Mouse (Mus musculus): ENCODE data around the gene Olfr107.

The Olfr107 gene

DNA sequence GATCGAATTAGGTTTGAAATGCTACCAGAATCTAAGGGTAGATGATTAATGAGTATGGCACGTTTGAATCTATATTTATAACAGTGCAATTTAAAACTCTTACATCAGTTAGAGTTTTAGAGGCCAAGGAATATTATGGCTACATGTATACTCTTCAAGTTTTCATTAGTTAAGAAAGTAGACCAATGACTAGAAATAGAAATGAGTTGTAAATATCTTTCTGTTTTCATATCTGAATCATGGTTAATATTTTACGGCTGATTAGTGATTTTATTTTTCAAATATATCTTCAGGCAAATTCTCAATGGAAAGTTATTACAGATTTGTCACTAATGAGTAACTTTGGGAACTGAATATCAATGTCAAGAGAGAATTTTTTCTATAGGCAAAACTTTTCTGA lies at the start of gene Olfr107:
Olfr107 (plus strand) TSS at position 301 of the 400 bp plus-strand sequence.
- DNase-seq = no peak

DNA sequence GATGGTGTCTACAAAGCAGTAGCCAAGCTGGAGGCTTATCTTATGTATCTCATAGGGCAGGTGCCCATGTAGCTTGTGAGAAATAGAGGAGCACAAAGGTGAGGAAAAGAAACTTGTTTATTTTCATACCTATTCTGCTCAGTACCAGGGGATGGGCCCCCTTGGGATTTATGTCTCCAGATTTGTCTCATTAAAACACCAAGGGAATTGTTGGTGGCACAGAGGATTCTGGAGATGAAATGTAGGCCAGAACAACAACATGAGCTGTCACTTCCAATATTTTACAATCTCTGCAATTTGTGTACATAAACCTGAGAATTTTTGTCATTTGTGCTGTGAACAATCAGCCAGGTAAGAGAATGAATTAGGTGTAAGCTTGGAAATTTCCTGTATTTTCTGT lies 39.7 kb upstream of the Olfr107 start, which contains the start of gene Olfr104-ps:
Olfr104-ps (plus strand) TSS at position 301 of the 400 bp plus-strand sequence.
- DNase-seq = no peak

DNA sequence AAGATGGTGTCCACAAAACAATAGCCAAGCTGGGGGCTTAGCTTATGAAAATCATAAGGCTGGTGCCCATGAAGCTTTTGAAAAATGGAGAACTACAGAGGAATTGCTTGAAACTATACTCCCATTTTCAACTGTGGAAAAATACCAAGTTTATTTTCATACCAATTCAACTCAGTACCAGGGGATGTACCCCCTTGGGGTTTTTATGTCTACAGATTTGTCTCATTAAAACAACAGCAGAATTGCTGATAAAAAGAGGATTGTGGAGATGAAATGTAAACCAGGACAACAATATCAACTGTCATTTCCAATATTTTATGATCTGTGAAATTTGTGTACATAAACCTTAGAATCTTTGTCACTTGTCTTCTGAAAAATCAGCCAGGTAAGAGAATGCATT lies 20.3 kb upstream of the Olfr107 start, which contains the start of gene Olfr105-ps:
Olfr105-ps (plus strand) TSS at position 301 of the 400 bp plus-strand sequence.
- DNase-seq = no peak

DNA sequence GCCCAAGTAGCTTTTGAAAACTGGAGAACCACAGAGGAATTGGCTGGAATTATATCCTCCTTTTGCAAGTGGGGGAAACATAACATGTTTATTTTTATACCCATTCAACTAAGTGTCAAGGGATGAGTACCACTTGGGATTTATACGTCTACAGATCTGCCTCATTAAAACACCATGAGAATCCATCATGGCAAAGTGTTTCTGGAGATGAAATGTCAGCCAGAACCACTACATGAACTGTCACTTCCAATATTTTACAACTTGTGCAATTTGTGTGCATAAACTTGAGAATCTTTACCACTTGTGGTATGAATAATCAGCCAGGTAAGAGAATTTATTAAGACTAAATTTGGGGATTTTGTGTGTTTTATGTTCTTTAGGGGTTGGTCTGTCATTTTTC lies 8.9 kb upstream of the Olfr107 start, which contains the start of gene Olfr106-ps:
Olfr106-ps (plus strand) TSS at position 301 of the 400 bp plus-strand sequence.
- DNase-seq = no peak

DNA sequence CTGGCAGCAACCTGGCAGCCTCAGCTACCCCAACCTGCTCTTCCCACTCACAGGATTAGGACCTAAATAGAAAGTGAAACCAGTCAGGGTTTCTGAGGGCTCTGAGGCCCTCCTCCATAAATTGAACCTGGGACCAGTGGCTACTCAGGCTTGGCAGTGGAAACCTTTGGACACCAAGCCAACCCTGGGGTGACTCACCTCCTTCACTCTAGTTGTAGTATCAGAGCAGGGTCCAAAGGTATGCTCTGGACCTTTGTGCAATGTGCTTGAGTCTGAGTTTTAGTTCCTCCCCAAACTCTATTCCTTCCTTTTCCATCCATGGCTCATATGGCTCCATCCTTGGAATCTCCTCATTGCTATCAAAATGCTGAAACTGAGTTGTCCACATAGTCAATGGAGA lies 14.4 kb downstream of the Olfr107 start:
- no peak for DNase-seq

DNA sequence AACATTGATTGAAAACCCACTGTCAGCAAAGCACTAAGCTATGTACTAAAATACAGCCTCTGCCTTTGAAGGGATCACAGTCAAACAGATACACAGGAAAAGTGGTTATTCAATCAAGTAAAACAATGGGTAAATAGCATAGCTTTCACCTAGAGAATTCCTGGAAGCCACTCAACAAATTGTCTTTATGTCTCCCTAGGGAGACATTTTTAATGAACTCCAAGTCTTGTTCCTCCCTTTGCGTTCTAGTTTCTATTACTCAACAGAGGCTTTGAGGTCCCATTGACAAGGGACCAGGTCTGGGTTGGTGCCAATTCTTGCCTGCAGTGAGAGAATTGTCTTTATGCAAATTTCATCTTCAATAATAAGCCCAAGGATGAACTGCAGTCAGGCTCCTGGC lies 46.2 kb downstream of the Olfr107 start, which contains the start of gene Olfr108:
Olfr108 (plus strand) TSS at position 301 of the 400 bp plus-strand sequence.
- no peak for DNase-seq
